Mouse (Mus musculus) frontal cortex, adult (tissue): ENCODE data around the gene Col6a2.

ENCODE experiments used
- ATAC-seq: cut with Nextera tagmentation; 2 replicates; pipeline ENCODE4 v1.9.2; 2017; ENCODE audit warnings: mild to moderate bottlenecking, moderate library complexity, mixed read lengths; ENCODE audit not compliant: low TSS enrichment

Col6a2 gene

GRCm38 (mm10) chr10:76622928-76623680, at the start of gene Col6a2:
TSS of gene Col6a2 (minus strand) at chr10:76623630.
- ATAC-seq = peak; percentile 84

- ATAC-seq = no peak
Observed at GRCm38 (mm10) chr10:76671939-76672338, 48.5 kb upstream of the Col6a2 start.

GRCm38 (mm10) chr10:76668947-76669284, 45.5 kb upstream of the Col6a2 start:
- ATAC-seq = peak; percentile 95

DNA sequence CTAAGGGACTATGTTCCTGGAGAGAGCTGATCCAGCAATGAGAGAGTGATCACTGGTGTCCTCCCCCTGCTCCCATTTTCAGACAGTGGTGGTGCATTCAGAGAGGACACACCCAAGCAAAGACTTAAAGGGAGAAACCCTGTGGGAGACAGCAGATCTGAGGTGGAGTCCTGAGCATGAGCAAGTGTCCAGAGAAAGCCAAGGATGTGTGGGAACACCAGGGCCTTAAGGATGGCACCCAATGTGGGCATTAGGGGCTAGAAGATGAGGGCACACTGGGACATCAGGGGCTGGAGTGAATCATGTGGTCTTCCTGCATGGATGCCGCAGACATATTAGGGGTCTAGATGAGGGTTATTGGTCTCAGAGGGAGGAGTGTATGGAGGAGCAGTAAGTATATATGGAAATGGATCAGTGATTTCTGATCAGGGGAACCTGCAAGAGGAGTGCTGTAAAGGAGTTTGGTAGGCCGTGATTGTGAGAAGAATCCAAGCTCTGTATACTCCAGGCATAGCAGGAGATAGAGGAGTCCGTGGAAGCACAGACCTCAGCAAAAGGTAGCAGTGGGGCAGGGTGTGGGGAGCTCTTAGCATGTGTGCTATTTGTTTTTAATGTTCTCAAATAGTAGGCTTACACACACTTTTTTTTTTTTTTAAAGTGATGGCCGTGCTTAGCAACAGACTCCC, 45.0 kb upstream of the Col6a2 start:
- peak; percentile 55; the same call in 1 of the 2 replicates for ATAC-seq

- no peak for ATAC-seq
Observed at GRCm38 (mm10) chr10:76667197-76667805, 43.9 kb upstream of the Col6a2 start.

GRCm38 (mm10) chr10:76665551-76665950, 42.1 kb upstream of the Col6a2 start:
- ATAC-seq = no peak

GRCm38 (mm10) chr10:76664156-76665115, 41.0 kb upstream of the Col6a2 start:
- ATAC-seq = no peak

- no peak for ATAC-seq
Observed at GRCm38 (mm10) chr10:76653345-76654336, 30.2 kb upstream of the Col6a2 start.

- ATAC-seq = no peak
Observed at GRCm38 (mm10) chr10:76650662-76651342, 27.4 kb upstream of the Col6a2 start.

- ATAC-seq = peak; percentile 74; the same call in 1 of the 2 replicates
Observed at GRCm38 (mm10) chr10:76648738-76649137, 25.3 kb upstream of the Col6a2 start.

DNA sequence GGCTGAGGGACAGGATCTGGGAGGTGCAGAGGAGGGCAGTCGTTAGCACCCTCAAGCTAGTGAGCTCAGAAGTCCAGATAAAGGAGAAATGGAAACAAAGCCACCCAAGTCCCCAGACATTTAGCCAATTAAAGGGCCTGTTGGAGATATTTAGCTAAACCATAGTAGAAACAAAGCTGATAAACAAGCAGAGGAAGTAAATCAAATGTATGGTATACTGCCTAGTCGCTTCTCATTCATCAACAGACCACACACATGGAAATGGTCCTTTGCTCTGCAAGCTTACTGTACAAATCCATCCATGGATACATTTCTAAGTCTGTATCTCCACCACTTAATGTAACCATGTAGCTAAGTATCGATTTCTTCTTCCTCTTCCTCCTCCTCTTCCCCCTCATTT, 24.0 kb upstream of the Col6a2 start:
- ATAC-seq = no peak

DNA sequence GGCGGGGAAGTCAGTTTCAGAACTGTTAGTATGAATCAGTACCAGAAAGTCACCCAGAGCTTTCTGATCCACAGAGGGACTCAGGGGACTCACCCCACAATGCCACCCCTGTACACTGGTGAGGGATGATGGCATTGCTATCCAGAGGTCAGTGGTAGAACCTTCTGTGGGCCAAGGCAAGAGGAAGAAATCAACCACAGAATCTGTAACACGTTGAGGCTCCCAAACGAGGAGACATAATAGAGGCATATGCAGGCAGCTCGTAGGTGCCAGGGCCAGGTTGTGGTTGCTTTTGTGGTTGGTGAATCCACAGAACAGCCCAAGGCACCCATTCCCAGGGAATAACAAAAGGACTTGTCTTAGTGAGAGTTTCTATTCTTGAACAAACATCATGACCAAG, 22.3 kb upstream of the Col6a2 start:
- ATAC-seq = no peak

- ATAC-seq = no peak
Observed at GRCm38 (mm10) chr10:76645066-76645465, 21.6 kb upstream of the Col6a2 start.

- ATAC-seq = no peak
Observed at GRCm38 (mm10) chr10:76643999-76644398, 20.6 kb upstream of the Col6a2 start.

DNA sequence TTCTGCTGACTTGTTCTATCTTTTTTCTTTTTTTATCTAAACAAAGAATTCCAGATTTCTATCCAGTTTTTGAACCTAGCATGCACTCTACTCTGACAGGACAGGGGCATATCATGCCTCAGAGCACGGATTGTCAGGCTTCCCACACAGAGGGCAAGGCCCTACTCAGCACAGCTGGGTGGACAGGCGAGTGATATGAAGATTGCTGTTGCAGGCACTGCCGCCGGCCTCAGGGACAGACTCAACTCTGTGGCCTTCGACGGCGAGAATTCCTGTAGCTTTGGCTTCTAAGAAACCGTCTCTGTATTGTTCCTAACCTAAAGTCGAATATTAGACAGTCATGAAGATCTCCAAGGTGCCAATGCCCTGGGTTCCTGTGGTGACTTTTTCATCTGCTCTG, 20.0 kb upstream of the Col6a2 start:
- ATAC-seq = no peak

DNA sequence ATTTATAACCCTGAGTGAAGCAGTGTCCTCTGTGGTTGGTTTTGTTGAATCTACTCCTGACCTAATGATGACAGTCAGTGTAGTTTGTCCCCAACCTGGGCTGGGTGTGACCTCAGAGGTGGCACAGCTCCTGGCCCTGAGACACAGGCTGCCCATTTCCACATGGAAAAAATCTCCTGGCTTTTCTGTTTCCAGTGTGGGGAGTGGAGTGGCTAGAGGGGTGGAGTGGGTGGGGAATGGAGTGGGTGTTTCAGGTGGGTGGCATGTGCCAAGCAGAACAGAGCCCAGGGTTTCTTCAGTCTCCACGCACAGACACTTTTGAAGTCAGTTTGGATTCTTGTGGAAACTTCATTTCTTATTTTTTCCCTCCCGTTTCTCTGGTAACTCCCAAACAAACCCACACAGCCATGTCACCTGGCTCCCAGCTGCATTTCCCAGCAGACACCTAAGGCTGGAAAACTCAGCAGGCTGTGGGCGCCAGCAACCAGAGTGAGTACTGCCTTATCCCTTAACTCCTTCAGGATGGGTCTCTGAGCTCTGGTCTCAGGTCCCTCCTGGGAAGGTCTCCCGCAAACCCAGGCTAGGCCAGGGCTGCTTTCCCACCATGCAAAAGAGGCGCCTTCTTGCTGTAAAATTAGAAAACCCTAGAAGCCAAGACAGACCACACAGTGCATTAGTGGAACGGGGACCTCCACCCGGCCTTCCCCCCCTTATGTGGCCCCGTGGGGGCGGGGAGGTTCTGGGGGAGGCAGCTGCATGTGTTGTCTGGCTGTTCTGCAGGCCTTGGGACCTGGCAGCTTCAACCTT, 19.4 kb upstream of the Col6a2 start:
- ATAC-seq = peak; percentile 70

GRCm38 (mm10) chr10:76641894-76642627, 18.6 kb upstream of the Col6a2 start:
- no peak for ATAC-seq

GRCm38 (mm10) chr10:76639952-76640351, 16.5 kb upstream of the Col6a2 start:
- no peak for ATAC-seq
